Mouse (Mus musculus) adrenal gland, adult 8-10 months (tissue): ENCODE measurements around the gene Ibsp. TPM values are rescaled to one million over a fixed set of nuclear protein-coding genes. Genes with fewer than 3 reads are reported as not detected.

Source experiments
- DNase-seq: peaks from one replicate; pipeline ENCODE4 v3.0.0; 2022
- total RNA-seq, 4 experiments: library from RNA; stranded (reverse); gene quantifications; 2 replicates each; pipeline ENCODE4 v1.2.4; 2022

The Ibsp gene
- under 1 TPM in 2 of 4 experiments, not detected in 2; 0.12 to 0.35 TPM for total RNA-seq

DNA sequence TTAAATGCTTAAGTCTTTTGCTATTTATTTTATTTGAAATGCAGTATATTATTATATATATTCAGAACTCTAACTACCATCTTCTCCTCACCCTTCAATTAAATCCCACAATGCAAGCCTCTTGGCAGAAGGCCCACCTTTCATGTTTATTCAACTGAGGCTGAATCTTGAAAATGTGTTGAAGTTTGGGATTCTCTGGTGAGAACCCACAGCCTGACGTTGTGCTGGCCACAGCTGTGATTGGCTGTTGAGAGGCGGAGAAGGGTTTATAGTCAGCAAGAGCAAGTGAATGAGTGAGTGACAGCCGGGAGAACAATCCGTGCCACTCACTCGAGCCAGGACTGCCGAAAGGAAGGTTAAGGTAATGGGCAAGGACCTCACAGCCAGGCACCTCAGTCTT is at the start of gene Ibsp:
Gene Ibsp (plus strand): TSS at position 178 of the 400 bp plus-strand sequence.
- no peak for DNase-seq

DNA sequence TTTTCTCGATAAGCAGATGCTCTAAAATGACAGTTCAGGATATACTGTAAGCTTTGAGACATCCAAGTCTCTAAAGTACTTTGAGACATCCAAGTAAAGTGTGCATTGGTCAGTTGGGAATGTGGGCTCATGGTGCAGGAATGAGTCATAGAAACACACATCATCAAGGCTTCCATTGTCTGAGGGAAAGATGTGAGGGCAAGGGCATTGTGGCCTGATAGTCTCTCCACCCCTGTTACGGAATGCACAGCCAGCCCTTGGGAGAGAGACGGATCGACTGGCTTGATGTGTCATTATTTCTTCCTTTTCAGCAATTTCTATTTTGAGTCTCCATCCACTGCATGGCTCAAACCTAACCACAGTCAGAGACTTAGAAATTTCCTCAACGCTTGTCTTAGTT is 47.2 kb upstream of the Ibsp start:
- DNase-seq, result no peak

DNA sequence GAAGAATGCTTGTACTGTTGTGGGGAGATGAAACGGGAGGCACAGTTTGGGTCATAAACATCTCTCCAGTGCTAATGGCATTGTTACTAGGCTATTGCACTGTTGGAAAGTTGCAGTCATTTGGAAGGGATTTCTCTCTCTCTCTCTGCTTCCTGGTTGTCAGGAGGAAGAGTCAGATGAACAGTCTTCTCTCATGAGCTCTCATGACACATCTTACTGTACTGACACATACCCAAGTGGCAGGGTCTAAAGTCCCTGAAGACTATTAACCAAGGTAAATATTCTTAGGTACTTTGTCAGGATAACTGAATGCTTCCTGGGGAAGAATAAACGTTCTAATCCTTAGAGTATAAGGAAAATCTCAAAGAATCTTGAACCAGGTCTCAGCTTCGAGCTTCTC is 42.4 kb upstream of the Ibsp start:
- DNase-seq, result no peak

DNA sequence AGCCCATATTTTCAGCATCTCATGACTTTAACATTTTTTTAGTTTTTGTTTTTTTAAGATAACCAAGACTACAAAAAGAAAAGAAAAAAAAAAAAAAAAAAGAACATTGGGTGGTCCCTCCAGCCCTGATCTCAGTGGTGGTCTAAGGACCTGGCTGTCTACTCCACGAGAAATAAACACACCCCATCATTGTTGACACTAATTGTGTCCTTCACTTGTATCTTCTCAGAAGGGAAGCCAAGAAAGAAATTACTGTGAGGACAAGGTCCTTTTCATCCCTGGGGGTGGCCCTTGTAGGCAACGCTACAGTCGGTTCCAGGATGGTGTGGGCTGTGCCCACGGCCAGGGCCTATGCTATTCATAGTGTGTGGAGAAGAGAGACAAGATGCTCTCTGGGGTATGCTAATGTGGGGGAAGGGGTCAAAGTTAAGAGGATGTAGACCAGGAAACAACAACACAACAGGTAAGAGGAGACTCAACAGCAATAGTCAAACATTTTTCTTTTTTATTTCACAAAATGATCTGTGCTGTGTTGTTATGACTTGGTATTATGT is 37.0 kb upstream of the Ibsp start:
- DNase-seq, result no peak

DNA sequence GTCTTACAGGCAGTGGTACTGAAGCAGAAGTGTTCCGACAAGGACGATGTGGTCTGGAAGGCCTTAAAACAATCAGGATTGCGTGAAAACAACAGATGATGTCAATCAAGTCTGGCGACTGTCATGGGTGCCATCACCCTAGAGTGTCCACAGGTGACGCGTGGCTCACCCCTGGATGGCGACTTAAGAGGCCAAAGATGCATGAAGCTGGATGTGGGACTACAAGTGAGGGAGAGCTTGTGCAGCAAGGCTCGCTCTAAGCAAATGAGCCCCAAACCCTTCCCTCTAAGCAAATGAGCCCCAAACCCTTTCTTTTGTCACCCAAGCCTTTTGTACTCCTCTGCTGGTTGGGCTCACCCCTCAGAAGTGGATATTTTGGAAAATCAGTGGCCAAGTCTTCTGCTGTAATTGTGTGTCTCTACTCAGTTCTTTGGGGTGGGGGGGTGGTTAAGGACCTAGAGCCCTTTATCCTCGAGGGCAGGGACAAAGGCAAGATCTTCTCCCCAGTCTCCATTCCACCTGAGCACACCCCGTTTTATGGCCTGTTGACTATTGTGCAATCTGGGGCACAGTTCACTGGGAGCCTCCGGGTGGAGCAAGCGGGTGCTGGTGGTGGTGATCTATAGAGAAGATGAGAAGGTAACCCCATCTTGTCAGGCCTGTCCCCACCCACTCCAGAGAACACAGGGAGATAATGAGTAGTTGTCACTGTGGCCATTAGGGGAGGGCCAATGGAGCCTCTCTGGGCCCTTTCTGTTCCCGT is 35.8 kb upstream of the Ibsp start:
- DNase-seq, result no peak

DNA sequence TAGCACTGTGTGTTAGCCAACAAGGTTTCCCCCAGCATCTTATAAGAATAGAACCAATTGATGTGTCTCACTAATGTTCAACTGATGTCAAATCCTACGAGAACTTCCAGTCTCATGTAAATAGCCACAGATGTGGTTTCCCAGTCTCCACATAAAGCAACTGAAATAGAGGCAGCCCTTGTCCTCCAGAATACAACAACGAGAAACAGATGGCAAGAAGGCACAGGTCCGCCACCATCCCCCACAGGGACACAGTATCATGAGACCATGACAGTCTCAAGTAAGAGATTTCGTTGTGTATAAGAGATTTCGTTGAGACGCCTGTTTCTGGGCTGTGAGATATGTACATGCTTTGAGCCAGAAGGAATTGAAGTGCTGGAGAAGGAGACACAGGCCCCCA is 4.8 kb upstream of the Ibsp start:
- DNase-seq, result no peak

DNA sequence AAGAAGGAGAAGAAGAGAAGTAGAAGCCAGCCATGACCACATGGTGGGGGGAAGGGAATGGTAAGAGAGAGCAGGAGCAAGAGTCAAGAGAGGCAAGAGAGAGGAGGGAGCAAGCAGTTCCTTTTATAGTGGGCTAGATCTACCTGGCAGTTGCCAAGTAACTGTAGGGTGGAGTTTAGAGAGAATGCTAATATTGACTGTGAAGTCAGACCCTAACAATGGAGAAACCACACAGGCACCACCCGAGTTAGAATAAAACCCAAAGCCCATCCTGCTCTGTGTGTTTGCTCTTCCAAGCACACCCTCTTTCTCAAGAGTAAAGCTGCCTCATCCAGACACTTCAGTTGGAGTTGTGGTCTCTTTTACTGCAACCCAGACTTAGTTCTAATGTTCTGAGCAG is 15.1 kb downstream of the Ibsp start:
- DNase-seq, result no peak

DNA sequence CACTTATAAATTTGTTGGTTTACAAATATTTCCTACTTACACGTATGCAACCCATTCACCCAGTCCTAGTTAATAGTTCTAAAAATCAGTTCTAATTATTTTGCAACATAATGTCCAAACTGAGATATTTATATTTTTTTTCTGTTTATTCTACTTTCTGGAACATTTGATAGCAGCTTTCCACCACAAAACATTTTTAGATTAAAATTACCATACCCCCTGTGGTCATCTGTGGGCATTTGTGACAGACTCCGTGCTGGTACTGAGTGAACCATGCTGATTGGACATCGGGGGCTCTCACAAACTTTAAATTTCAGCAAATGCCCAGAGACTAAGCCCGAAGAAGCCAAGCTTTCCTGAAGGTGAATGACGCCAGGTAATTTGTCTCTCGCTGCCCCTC is 26.1 kb downstream of the Ibsp start, which contains the start of gene Mepe:
Gene Mepe (plus strand): TSS at position 301 of the 400 bp plus-strand sequence.
- DNase-seq, result no peak

DNA sequence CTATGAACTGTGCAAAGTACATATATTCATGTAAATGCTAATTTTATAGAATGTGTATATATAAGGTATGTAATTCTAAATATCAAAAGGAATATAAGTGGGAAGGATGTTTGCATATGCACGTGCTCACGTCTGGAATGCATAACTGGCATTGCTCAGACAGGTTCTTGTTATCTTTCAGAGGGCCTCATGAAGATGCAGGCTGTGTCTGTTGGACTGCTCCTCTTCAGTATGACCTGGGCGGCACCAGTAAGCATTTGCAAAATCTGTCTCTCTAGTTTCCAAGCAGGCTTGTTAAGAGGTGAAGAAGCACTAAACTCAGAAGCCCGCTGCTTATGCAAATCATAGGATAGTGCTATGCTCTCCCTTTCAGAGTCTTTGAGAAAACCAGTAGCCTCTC is 27.9 kb downstream of the Ibsp start:
- no peak for DNase-seq

DNA sequence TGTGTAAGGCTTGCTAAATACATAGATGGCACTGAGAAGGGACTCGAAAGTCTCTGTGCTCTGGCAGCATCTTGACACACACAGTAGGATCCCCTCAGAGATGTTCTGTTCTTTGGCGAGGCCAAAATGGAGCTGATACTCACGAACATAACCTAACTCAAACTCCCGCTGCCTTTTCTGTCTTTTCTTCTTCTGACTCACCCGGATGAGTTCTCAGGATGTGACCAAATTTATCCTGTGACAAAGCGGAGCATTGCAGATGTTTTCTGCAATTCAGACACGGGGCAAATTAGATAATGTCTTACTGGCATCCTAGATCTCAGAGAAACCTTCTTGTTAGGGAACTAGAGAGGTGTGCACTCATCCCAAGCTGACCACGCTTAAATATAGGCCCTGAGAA is 28.4 kb downstream of the Ibsp start:
- no peak for DNase-seq

DNA sequence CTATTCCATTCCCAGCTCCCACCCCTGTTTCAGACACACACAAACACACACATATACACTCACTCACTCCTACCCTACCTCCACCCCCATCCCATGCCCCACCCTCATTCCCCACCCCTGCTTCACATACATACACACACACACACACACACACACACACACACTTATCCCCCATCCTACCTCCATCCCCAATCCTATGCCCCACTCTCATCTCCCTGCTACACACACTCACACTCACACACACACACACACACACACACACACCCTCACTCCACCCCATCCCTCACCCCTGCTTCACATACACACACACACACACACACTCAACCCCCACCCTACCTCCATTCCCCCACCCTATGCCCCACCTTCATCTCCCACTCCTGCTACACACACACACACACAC is 28.9 kb downstream of the Ibsp start:
- no peak for DNase-seq

DNA sequence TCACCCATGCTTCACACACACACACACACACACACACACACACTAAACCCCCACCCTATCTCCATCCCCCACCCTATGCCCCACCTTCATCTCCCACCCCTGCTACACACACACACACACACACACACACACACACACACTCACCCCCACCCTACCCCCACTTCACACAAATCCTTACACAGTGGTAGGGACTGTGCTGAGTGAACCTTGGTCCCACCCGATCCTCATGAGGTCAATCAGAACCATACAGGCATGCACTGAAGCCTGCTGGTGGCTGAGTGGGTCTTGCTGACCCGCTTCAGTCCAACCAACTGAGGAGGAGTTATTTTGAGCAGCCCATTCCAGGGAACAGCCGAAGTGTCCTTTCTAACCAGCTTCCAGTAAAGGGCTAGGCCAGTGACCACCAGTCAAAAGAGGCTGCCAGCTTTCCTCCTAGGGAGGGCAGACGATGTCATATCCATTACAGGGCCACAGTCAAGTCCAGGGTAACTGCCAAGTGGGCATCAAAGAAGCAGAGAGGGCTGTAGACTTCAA is 29.4 kb downstream of the Ibsp start:
- DNase-seq, result no peak

DNA sequence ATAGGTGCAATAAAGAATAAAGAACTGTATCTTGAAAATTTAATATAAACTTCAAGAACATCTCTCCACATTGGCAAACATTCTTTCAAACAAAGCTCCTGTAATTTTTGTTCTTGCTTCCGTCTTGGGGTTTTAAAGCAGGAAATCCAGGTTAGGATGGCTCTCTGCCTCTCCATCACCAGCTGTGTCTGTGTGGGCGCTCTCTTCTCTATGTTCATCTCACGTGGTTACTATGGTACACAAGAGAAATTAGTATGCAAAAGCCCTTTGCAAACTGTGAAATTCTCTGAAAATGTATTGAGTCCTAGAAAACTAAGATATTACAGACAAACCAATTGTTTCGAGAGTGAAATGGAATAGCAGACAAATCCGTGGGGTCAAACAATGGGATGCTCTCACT is 30.4 kb downstream of the Ibsp start:
- DNase-seq, result no peak

DNA sequence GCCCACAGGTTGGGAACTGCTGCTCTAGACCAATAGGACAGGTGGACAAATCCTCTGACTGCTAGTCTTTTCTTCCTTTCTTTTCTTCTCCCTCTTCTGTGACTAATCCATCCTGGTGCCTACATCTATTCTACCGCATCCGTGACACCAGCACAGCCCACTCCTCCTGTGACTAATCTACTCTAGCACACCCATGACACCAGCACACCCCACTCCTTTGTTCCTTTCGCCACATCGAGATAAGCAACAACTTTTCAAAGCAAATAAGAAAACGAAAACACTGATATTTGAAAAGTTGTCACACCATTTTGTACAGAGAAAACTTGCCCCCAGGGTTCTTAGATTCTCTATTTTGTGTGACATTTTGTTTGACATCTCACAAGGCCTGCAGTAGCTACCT is 31.1 kb downstream of the Ibsp start:
- no peak for DNase-seq

DNA sequence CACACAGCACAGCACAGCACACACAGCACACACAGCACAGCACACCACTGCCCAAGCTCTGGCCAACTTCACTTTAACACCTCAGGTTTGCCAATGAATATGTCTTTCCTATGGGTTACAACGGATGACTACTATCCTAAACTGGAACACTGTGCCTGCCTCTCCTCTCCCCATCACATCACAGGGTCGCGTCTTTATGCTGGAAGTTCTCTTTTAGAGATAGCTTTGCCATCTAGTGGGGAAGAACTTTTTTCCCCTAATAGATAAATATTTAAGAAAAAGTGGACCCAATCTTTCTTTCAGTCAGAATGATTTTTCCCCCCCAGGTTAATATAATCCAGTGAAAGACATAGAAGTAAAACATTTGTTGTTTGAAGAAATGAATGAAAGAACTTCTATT is 33.3 kb downstream of the Ibsp start:
- no peak for DNase-seq

DNA sequence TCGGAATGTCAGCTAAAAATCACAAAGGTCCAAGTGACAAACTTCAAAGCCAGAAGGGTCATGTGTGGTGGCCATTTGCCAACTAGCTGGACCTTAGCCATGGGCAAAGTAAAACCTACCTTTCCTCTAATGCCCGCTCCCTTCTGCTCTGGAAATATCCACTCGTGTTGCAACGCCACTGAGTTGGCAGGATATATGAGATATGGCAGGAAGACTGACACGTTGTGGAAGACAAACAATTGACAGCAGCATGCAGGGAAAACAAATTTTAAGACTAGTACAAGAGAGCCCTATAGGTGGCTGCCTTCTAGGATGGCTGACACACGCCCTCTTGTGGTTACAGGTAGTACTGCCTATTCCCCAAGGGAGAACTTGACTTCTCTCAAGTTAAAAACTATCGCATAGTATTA is 34.3 kb downstream of the Ibsp start:
- peak; percentile 14 for DNase-seq

DNA sequence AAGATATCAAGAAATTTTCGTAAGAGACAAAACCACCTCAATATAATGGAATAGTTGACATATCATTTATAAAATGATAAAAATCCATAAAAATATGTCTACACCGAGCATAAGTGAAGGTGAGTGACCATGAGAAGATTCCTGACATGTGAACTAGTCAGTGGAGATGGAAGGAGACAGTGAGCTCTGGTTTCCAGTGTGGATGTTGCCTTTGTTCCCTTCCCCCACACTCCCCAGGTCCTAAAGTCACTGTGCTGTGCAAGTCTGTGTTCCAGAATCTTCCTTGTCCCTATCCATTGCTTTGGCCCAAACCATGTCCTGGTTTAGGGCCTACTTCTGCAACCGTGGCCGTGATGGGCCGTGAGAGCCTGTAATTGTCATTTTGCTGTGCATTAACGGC is 34.7 kb downstream of the Ibsp start:
- DNase-seq, result no peak

DNA sequence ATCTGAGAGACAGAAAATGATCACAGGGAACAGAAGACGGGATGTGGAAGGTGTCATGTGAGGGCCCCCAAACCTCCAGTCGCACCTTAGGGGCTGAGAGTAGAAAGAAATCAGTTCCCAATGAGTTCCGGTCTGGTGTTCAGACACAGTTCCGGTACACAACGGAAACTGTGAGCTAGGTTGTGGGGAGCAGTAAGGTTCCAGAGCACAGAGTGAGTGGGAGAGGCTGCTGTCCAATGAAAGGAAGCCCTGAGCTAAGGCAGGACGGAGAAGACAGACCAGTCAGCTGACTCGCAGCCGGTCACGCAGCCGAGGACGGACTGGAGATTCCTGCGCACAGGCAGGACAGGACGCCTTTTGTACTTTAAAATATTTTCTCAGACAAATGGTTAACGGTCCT is 35.5 kb downstream of the Ibsp start:
- no peak for DNase-seq

DNA sequence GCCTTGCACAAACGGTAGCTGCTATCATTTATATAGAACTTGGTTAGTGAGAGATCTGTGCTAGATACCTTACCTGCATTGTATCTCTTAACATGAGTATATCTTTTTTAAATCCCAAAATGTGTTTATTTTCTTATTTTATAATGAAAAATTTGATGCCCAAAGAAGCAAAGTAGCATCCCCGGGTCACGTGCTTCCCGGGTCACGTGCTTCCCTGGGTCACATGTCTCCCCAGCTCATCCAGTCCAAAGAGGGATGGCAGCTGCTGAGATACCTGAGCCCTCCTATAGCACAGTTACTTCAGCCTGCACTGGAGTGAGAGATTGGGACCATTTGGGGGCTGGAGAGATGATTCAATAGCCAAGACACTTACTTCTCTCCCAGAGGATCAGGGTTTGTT is 37.0 kb downstream of the Ibsp start:
- no peak for DNase-seq

DNA sequence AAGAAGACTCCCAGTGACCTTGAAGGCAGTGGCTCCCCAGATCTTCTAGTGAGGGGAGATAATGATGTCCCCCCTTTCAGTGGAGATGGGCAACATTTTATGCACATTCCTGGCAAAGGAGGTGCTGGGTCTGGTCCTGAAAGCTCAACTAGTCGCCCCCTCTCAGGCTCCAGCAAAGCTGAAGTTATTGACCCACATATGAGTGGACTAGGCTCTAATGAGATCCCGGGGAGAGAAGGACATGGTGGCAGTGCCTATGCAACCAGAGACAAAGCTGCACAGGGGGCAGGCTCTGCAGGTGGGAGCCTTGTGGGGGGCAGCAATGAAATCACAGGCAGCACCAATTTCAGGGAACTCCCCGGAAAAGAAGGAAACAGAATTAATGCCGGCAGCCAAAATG is 38.5 kb downstream of the Ibsp start:
- no peak for DNase-seq

DNA sequence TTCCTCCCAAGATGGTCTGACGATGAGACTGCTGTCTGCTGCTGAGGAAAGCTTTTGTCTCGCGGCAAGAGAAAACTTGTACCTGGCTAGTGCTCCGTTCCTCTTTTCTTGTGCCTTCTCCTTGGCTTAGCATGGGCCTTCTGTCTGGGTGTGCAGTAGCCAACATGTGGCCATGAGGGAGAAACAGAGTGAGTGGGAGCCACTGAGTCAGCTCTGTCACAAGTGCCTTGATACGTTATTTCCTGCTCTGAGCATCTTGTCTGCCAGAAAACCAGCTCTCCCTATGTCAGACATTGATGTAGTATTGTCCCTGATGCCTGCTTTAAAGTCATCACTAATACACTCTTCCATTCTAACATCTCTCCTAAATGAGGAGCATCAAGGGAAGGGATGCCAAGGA is 40.0 kb downstream of the Ibsp start:
- no peak for DNase-seq

DNA sequence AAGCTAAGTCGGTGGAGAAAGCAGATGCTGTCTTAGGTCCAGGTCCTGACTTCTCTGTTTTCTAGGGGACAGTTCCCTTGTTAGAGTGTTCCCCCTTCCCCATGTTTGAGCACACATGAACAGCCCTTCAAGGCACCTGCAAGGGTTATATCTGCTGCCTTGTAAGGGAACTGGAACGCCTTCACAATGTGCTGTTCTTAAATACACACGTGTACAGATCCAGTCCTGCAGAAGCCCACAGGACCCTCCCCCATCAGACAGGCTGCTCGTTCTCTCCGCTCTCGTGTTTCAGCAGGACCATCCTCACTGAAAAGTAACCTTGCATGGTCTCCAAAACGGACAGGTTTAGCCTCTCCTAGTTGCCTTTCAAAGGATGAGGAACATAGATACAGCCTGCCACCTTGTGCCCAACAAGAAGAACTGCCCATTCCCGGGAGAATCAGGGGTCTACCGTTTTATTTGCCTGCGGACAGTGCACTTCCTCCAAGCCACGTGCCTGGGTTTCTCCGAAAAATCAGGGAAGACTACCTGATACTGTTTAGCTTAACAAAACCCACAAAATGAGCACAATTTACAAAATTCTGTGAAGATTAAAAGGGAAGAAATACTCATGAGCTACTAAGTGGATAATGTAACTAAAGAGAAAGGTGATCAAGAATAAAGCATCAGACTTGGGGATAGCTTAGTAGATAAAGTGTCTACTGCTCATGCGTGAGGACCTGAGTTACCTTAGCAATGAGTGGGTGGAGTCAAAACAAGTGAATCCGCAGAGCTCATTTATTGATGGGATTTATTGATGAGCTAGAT is 40.9 kb downstream of the Ibsp start:
- DNase-seq, result no peak

DNA sequence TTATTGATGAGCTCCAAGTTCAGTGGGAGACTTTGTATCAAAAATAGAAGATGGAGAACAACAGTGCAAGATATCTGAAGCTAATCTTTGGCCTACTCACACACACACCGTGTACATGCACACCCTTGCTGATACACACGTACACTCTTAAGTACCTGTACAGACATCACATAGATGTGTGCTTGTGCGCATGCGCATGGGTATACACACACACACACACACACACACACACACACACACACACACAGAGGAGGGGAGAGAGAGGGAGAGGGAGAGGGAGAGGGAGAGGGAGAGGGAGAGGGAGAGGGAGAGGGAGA is 41.5 kb downstream of the Ibsp start:
- no peak for DNase-seq

DNA sequence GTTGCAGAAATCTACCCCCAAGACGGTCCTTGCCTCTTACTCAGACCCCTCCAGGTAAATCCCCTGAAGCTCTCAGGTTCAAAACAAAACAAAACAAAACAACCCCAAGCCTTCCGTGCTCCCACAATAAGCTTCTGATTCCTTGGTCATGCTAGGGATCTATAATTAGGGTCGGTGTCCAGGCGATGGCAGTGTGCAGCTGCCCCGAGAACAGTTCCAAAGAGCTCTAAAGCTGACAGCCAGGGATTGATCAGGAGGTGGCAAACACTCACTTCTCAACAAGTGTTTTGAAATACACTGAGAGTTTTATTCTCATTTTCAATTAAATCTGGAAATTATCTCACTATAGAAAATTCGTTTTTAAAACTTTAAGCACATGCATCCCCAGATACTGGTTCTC is 43.9 kb downstream of the Ibsp start:
- DNase-seq, result no peak
